Mouse (Mus musculus) right cerebral cortex, postnatal 14 days (tissue): ENCODE measurements at regions not wholly inside any gene's neighbourhood (a gene's known extent, or its start where the extent isn't known, plus 50 kb on each side); places are given as distances from the start of the nearest gene placed in this dataset.
A peak's percentile ranks its signal among the peaks of the same experiment; 100 is the strongest.

Experiments
- DNase-seq: peaks from one replicate; pipeline ENCODE4 v3.0.0; 2022

GRCm38 (mm10) chr16:7644363-7644762 is 780.6 kb downstream of the Tmem114 start:
- DNase-seq: no peak

GRCm38 (mm10) chr16:7638955-7639755 is 785.8 kb downstream of the Tmem114 start:
- no peak for DNase-seq

DNA sequence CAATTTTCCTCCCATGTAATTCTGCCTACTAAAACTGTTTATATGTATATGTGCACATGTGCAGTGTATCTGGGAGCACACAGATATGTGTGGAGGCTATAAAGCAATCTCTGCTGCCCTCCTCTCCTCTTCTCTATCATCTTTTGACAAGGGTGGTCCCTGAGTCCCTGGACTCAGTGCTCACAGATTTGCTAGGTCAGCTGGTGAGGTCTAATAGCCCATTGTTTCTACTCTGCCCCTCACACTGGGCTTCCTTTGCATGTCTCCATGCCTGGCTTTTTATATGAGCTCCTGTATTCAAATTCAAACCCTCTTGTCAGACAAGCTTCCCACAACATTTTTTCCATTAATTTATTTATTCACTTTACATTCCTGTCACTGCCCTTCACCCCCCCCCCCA is 786.9 kb downstream of the Tmem114 start:
- no peak for DNase-seq

GRCm38 (mm10) chr16:7637121-7637700 is 787.7 kb downstream of the Tmem114 start:
- no peak for DNase-seq

DNA sequence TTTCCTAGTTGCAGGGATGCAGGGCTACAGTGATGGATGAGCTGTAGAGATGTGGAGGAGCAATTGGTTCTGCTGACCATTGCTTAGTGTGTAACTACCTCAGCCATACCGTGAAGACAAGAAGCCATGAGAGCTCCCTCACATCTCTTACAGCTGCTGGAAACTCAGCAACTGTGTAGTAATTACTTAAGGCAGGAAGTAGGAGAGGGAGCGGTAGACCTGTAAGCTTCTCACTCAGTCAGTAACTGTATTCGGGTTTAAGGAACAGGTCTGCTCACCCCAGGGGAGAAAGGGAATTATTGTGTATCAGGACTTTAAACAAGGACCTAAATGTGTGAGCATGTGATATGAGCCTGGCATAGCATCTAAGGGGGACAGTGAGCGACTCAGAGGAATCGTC is 788.6 kb downstream of the Tmem114 start:
- no peak for DNase-seq

DNA sequence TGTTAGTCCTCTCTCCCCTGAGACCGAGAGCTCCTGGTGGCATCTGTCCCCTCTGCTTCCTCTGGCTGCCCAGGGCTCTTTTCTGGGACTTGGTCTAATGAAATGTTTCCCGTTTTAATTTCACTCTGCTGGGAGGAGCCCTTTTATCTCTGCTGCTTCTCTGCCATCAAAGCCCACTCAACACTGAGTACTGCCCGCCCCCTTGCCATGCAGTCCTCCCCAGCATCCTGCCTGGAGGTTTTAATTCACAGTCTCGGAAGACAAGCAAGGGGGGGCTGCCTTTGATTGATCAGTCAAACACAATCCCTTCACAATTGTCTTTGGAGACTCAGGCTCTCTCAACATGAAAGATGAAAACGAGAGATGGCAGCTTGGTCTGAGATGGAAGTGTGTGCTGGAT is 792.5 kb downstream of the Tmem114 start:
- DNase-seq: no peak

- no peak for DNase-seq
Measured at GRCm38 (mm10) chr16:7628351-7628750, 796.6 kb downstream of the Tmem114 start.

DNA sequence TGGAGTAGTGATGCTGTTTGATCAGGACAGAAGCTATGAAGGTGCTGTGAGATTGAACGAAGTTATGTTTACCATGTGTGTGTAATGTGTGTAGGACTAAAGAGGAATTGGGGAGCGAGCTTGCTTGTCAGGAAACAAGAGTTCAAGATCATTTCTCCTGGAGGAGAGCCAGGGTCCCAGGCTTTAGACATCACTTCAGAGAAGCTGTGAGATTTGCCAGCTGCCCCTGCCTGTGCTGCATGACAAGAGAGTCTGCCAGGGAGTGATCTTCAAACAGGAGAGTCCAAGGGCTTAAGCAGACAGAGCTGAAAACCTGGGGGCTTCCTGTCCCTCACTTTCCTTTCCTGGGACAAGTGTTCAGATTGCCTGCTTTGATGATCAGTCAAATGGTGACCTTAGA is 818.3 kb downstream of the Tmem114 start:
- DNase-seq: no peak

GRCm38 (mm10) chr16:7602428-7602827 is 822.5 kb downstream of the Tmem114 start:
- DNase-seq: no peak

DNA sequence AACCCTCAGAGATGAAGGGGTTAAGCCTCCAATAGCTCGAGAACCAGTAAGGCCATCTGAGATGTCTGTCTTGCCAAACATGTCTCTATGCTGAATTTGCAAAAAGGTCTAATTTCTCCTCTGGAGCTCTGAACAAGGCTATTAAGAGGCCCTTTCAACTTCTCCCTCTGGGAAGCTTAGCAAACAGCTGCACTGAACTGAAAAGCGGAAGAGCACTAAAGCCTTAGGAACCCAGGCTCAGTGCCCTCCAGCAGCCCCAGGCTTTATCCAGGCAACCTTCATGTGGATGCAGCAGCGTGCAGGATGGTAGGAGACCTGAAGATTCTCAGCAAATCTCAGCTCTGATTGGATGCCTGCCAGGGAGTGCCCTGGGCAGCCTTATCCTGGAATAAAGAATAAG is 850.1 kb downstream of the Tmem114 start:
- DNase-seq: no peak

DNA sequence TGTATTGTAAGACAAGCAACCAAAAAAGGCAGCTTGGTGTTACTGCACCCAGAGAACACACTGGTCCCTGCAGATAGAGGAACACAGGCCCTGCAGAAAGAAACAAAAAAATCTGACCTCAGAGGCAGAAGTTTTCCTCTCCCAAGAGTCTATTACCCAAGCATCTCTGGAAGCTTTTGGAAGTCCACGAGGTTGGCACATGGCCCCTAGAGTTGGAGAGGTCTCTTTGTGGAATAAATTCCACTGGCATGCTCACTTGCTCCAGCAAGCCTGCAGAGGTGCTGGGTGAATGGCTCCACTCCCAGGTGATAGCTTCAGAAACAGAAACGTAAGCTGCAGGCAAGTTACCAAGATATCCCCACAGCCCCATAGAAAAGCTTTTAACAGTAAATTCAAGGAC is 864.1 kb downstream of the Tmem114 start:
- no peak for DNase-seq

DNA sequence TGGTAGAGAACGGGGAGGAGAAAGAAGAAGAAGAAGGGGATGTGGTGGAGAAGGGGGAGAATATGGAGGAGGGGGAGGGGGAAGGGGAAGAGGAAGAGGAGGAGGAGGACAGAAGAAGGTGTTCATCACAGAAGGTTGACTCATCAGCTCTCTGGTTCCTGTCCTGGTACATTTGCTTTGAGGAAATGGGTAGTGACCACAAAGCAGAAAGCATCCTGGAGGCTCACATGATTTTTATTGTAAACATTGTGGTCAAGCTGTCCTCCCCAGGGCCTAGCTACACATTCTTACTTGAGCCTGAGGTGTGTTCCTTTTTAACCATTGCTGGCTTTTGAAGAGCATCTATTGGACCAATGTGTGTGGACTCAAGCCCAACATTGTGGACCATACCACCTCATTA is 865.8 kb downstream of the Tmem114 start:
- no peak for DNase-seq

DNA sequence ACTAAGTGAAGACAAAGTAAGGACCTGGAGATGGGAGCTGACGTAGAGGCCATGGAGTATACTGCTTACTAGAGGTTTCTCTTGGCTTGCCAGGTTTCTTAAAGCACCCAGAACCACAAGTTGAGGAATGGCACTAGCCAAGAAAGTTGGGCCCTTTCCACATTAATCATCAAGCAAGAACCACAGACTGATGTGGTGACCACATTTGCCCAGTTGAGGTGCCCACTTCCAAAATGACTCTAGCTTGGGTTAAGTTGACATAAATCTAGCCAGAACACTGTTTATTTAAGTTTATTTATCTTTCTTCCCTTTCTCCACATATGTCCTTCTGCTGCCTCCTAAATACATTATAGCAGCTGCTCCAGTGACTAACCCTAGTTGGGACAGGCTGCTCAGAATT is 866.3 kb downstream of the Tmem114 start:
- no peak for DNase-seq

GRCm38 (mm10) chr16:7555911-7556310 is 869.0 kb downstream of the Tmem114 start:
- no peak for DNase-seq

DNA sequence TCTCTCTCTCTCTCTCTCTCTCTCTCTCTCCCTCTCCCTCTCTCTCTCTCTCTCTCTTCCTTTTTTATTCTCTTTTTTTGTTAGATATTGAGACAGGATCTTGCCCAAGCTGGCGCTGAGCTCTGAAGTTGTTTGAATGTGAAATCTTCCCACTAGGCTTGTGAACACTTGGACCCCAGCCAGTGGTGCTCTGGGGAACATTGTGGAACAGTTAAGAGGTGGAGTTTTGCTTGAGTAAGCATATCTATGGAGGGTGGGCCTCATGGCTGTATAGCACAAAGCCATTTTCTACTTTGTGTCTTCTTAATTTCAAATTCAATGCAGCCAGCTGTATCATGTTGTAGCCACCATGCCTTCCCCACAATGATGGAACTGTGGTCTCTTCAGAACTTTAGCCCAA is 875.4 kb downstream of the Tmem114 start:
- peak; percentile 18 for DNase-seq

- no peak for DNase-seq
Measured at GRCm38 (mm10) chr16:7544067-7544466, 880.9 kb downstream of the Tmem114 start.

DNA sequence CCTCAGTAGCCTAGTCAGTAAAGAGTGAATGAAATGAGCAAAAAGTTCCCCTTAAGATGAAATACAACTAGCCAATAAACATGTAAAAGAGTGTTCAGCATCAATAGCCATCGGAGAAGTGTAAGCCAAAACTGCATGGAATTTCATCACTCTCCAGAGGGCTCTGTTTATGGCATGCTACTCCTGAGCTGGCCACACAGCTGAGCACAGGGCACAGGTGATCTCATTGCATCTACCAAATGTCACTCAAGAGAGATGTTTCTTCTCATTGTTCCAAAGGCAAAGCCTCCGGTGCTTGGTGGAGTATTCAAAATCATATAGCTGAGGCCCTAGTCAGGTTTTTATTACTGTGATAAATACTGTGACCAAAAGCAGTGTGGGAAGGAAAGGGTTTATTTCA is 895.1 kb downstream of the Tmem114 start:
- no peak for DNase-seq

- no peak for DNase-seq
Measured at GRCm38 (mm10) chr16:7528963-7529362, 896.0 kb downstream of the Tmem114 start.

DNA sequence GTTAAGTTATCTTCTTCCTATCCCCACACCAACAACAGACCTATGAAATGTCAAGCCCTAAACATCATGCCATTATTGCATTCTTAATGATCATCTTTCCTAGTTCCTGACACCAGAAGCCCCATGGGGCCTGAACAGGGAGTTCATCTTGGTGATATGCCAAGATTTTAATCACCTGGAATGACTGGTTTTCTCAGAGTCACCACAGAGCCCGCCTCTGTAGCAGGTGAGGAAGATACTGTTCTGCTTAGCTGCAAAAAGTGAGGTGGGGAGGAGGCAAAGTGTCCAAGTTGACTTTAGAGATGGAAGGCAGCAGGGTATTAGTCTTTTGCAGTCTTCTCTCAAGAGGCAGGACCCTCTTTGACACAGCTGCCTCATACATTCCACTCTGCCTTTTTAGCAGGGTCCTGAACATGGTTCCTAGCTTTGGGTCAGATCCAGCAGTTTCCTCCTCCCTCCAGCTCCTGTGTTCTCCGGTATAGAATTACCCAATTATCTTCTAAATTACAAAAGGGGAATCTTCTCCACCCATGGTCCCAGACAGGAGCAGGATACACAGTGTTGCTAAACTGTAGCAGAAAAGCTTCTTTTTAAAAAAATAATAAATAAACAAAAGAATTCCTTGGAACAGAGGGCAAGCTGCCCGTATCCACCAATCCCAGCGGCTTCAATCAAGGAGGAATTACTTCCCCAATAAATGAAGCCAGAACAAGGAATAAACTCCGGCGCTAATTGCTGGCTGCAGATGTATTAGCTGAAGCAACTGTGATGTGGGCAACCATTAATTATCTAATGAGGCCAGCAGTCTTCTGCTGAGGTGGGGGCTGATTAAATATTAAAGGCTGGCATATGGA is 896.8 kb downstream of the Tmem114 start:
- DNase-seq: no peak

- no peak for DNase-seq
Measured at GRCm38 (mm10) chr16:7518711-7519110, 906.2 kb downstream of the Tmem114 start.
